Mouse (Mus musculus): ENCODE measurements around the gene Morn5. TPM values are rescaled to one million over a fixed set of nuclear protein-coding genes. Genes with fewer than 3 reads are reported as not detected.
A peak's percentile ranks its signal among the peaks of the same experiment; 100 is the strongest.

Gene Morn5
- total RNA-seq, 2 experiments from 2014 or later: not detected

DNA sequence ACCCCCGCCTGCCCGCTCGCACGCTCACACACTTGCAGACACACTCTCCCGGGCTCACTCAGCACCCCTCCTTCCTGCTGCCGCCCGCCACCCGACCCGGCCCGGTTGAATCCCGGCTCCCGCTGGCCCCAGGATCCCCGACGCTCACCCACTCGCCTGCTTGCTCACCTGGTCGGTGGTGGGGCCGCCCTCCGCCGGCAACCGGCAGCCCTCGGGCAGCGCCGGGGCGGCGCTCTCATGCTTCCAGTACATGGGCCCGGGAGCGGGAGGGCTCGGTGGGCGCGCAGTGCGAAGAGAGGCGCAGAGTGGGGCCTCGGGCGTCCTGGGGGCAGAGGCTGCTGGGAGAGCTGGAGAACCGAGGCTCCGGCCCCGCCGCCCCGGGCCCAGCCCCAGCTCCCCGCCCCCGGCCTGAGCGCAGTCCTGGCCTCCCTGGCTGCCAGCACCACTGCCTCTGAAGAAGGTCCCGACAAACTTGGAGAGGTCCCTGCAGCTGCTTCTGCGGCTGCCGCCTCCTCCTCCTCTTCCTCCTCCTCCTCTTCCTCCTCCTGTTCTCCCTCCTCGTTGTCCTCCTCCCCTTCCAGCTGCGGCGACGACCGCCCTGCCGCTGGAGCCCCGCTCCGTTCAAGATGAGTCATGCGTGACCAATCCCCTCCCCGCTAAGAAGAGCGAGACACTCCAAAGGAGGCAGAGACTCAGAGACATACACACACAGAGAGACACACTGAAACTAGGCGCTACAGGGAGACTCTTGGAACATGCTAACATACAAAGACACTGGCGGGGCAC is 55.9 kb downstream of the Morn5 start, which contains the start of gene Lhx6:
TSS of gene Lhx6 (minus strand) at position 453 of the 786 bp plus-strand sequence.
- DNase-seq: peak; percentile 29

DNA sequence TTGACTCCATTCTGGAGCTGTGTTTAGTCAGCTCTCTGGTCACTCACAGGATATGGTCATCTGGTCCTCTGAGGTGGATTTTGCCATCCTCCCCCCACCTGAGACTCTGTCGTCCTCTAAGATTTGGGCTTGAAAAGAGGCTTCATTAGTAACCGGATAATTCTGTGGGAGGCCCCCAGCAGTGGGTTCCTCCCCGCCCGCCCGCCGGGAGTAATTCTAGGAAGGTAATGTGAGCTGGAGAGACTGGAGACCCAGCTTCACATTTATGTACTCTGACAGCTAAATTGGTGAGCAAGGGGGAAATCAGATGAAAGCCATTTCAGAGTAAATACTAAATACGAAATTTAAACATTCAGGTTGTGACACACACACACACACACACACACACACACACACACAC is 59.4 kb downstream of the Morn5 start:
- DNase-seq: no peak

DNA sequence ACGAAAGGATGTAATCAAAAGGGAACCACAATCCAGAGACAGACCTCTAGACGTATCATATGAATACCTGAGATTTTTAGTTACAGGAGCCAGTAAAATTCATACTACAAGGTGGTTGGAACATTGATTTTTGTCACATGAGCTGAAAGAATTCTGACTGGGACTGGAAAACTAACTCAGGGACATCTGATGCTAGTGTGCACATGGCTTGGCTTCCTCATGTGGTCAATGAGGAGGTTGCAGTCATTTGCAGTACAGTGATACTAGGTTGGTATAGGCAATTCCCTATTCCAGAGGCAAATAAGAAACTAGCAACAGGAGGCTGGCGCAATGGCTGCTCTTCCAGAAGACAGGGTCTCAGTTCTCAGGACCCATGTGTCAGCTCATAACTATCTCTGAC is 63.4 kb downstream of the Morn5 start:
- no peak for DNase-seq

DNA sequence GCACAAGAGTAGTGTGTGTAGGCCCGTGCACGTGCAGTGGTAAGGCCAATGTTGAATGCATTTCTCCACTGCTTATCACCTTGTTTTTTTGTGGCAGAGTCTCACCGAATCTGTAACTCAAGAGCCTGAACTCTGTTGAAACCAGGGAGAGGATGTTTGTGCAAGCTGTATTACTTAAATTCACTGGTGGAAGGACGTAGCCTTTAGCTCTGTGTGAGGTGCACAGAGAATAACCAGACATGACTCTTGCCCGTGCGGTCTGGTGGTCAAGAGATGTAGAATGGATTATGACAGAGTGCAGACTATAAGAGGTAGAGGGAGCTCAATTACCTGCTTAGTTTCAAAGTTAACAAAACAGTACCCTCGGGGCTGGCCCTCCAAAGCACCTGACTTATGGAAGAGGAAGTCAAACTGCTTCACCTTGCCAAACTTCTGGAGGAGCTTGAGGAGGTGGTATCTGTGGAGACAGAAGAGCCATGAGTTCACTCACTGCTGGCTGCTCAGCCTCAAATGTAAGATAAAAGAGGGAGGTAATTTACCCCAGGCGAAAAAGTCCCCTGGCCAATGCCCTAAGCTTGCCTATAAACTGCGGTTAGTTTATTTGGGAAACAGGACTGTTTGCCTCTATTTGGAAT is 77.7 kb downstream of the Morn5 start:
- no peak for DNase-seq

DNA sequence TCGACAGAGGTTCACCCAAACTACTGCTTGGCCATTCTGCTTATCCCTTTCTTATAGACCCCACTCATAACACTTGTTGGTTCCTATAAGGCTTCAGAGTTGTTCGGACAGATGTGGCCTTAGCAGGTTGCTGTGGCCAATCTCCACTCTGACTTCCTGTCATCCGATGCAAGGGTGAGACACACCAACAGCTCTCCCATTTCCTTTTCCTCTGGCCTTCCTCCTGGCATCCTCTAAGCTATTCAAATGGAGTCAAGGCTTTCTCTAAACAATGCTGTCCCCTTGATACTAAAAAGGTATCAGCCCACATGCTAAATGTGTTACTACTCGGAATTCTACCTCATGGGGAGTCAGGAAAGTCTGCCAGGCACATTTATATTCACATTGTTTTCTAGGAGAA is 78.7 kb downstream of the Morn5 start:
- DNase-seq: no peak

DNA sequence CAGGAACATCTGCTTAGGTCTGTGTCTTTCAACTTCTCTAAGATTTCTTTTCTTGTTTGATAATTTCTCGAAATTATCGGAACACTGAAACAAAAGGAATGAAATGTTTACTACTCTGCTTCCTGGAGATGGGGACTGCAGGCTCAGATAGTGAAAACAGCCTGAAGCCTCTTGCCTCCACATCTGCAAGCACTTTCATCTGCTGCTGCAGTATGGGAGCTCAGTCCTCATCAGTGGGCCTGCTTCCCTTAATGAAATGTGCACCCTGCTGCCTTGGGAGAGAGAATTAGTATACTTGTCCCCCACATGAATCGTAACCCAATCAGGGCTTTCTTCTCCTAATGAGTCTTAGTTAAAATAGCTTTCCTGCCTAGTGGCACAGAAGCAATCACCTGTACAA is 79.8 kb downstream of the Morn5 start:
- no peak for DNase-seq

Other genes starting within 250 kb of the Morn5 start
- gene Ttll11, start 69.5 kb upstream of the Morn5 start, total RNA-seq (2021): 1 to 10 TPM in 1 of 2 experiments, under 1 TPM in 1; 0.84 to 2.2 TPM
- 100 to 1,000 TPM; 419 to 460 TPM for gene Ndufa8, start 52 bp upstream of the Morn5 start, total RNA-seq (2021)
- gene Lhx6, start 56.0 kb downstream of the Morn5 start, total RNA-seq (2021): 1 to 10 TPM; 5.8 to 8.1 TPM
- 10 to 100 TPM; 21.4 to 25.7 TPM for gene Mrrf, start 86.9 kb downstream of the Morn5 start, total RNA-seq (2021)
- 10 to 100 TPM; 27.1 to 27.6 TPM for gene Rbm18, start 87.3 kb downstream of the Morn5 start, total RNA-seq (2021)
- gene Ptgs1, start 181.0 kb downstream of the Morn5 start, total RNA-seq (2021): 10 to 100 TPM; 12.1 to 13.0 TPM